ENCODE assay signal across 8 mouse cellular contexts in genomic region chr19:28974862-28975611, GRCm38 (mm10). TPM values are rescaled to one million over a fixed set of nuclear protein-coding genes. Genes with fewer than 3 reads are reported as not detected.
DNase-seq lines count a peak whose midpoint lies in the region; ATAC-seq and TF ChIP-seq lines count a peak whose summit lies in the region.

No protein-coding gene starts in this region.

- H3K36me3 ChIP-seq in E14TG2a.4 (ENCODE audit: insufficient read depth, low read length) = no peaks in the 10 kb centered on the region
- H3K36me3 ChIP-seq in forebrain, embryonic 15.5 days = no peaks in the 10 kb centered on the region
- H3K36me3 ChIP-seq in liver, postnatal 0 days (replicated peaks; ENCODE audit: insufficient read depth, low read length) = no peaks in the 10 kb centered on the region
- H3K36me3 ChIP-seq in neural tube, embryonic 15.5 days = no peaks in the 10 kb centered on the region

- no peaks in the 10 kb centered on the region for H3K9me3 ChIP-seq in E14TG2a.4 (ENCODE audit: low read length)
- no peaks in the 10 kb centered on the region for H3K9me3 ChIP-seq in forebrain, embryonic 15.5 days
- no peaks in the 10 kb centered on the region for H3K9me3 ChIP-seq in liver, postnatal 0 days (ENCODE audit: low read length)
- no peaks in the 10 kb centered on the region for H3K9me3 ChIP-seq in neural tube, embryonic 15.5 days (replicated peaks)

- no peak overlapping the region for H3K27ac ChIP-seq in forebrain, embryonic 15.5 days (replicated peaks)
- no peak overlapping the region for H3K27ac ChIP-seq in liver, postnatal 0 days (ENCODE audit: low read depth)
- H3K27ac ChIP-seq in neural tube, embryonic 15.5 days (replicated peaks) = no peak overlapping the region; the same call in 1 of the 2 replicates

- peaks cover 18% of the 10 kb centered on the region for H3K27me3 ChIP-seq in E14TG2a.4 (ENCODE audit: insufficient read depth, low read length)
- H3K27me3 ChIP-seq in forebrain, embryonic 15.5 days = no peaks in the 10 kb centered on the region
- H3K27me3 ChIP-seq in liver, postnatal 0 days (ENCODE audit: insufficient read depth, low read length) = peaks cover 7% of the 10 kb centered on the region; the same call in 1 of the 2 replicates
- H3K27me3 ChIP-seq in neural tube, embryonic 15.5 days (replicated peaks) = no peaks in the 10 kb centered on the region

- 16% methylated on average over 35 of the region's 35 CpGs for WGBS in forebrain, embryonic 15.5 days
- WGBS in liver, postnatal 0 days (ENCODE audit: insufficient replicate concordance) = 24% methylated on average over 35 of the region's 35 CpGs
- WGBS in neural tube, embryonic 15.5 days = 16% methylated on average over 35 of the region's 35 CpGs

- H3K4me1 ChIP-seq in E14TG2a.4 (replicated peaks; ENCODE audit: low read depth, low read length) = peaks cover 13% of the 10 kb centered on the region
- peaks cover 4% of the 10 kb centered on the region for H3K4me1 ChIP-seq in forebrain, embryonic 15.5 days
- peaks cover 5% of the 10 kb centered on the region; the same call in 1 of the 2 replicates for H3K4me1 ChIP-seq in liver, postnatal 0 days (ENCODE audit: insufficient read depth)
- peaks cover 8% of the 10 kb centered on the region; the same call in 1 of the 2 replicates for H3K4me1 ChIP-seq in neural tube, embryonic 15.5 days

- intact Hi-C loops in heart, postnatal 25 days (cut with DNase I) = loop anchor here (1.0 to 5.0 kb wide), 2 partner anchors 277 to 380 kb away; partner anchors contain the start of gene Jak2

- peak; percentile 63 for DNase-seq in cerebellum, adult 11 months
- peak; percentile 36 for DNase-seq in heart, postnatal 25 days (ENCODE audit: low spot score)
- peak; percentile 87 for DNase-seq in layer of hippocampus, adult 11-12 months (ENCODE audit: low spot score)
- peak; percentile 87 for DNase-seq in liver, postnatal 0 days
- peak; percentile 73 for DNase-seq in testis, postnatal 14 days (ENCODE audit: low spot score)

- H3K4me3 ChIP-seq in E14TG2a.4 (replicated peaks; ENCODE audit: low read length) = peak overlapping the region; percentile 75
- peak overlapping the region; percentile 41 for H3K4me3 ChIP-seq in forebrain, embryonic 15.5 days
- peak overlapping the region; percentile 33 for H3K4me3 ChIP-seq in liver, postnatal 0 days (ENCODE audit: low read depth, low read length)
- peak overlapping the region; percentile 45 for H3K4me3 ChIP-seq in neural tube, embryonic 15.5 days (replicated peaks)

- TF ChIP-seq CTCF in E14TG2a.4 (conservative IDR thresholded peaks at IDR 0.05; ENCODE audit: low read length) = peak; percentile 56
- peak; percentile 91 for TF ChIP-seq CTCF in liver, postnatal 0 days (IDR thresholded peaks at IDR 0.05; ENCODE audit: low read depth)

- ATAC-seq in forebrain, embryonic 15.5 days (replicated peaks) = peak; percentile 90
- ATAC-seq in liver, postnatal 0 days = peak; percentile 75
- ATAC-seq in neural tube, embryonic 15.5 days (ENCODE audit: low FRiP score) = peak; percentile 87

- no peak for TF ChIP-seq EP300 in liver, postnatal 0 days (IDR thresholded peaks at IDR 0.05; ENCODE audit: low read depth)

- H3K4me2 ChIP-seq in forebrain, embryonic 15.5 days (replicated peaks) = peak overlapping the region; percentile 71
- H3K4me2 ChIP-seq in liver, postnatal 0 days (ENCODE audit: low read depth, low read length) = peak overlapping the region; percentile 84
- peak overlapping the region; percentile 76 for H3K4me2 ChIP-seq in neural tube, embryonic 15.5 days

- peak overlapping the region; percentile 44 for H3K9ac ChIP-seq in forebrain, embryonic 15.5 days (replicated peaks)
- no peak overlapping the region; the same call in 1 of the 2 replicates for H3K9ac ChIP-seq in liver, postnatal 0 days (replicated peaks)
- peak overlapping the region; percentile 54 for H3K9ac ChIP-seq in neural tube, embryonic 15.5 days (replicated peaks)

RNA-seq across cellular contexts. Expression of gene 4430402I18Rik, which starts 7.4 kb away (rescaled TPM):
- 2.4 TPM in 2 replicates for polyA plus RNA-seq in forebrain, embryonic 15.5 days (2015; fragmentation: Nextera tagmentation; extraction: Ambion mirVana)
- total RNA-seq in heart, postnatal 25 days (2021) = 10 to 100 TPM; 20.9 to 25.4 TPM
- 8.1 and 10.9 TPM in 2 replicates for polyA plus RNA-seq in liver, postnatal 0 days (2015; fragmentation: Nextera tagmentation; extraction: Ambion mirVana)
- polyA plus RNA-seq in neural tube, embryonic 15.5 days (2015; fragmentation: Nextera tagmentation; extraction: Ambion mirVana) = 0.78 and 0.96 TPM in 2 replicates

RNA-seq across cellular contexts. Expression of gene Plpp6, which starts 11.3 kb away (rescaled TPM):
- polyA plus RNA-seq in forebrain, embryonic 15.5 days (2015; fragmentation: Nextera tagmentation; extraction: Ambion mirVana) = 8.4 and 8.8 TPM in 2 replicates
- 1 to 10 TPM; 5.9 to 6.8 TPM for total RNA-seq in heart, postnatal 25 days (2021)
- 4.7 and 5.7 TPM in 2 replicates for polyA plus RNA-seq in liver, postnatal 0 days (2015; fragmentation: Nextera tagmentation; extraction: Ambion mirVana)
- 12.0 and 12.6 TPM in 2 replicates for polyA plus RNA-seq in neural tube, embryonic 15.5 days (2015; fragmentation: Nextera tagmentation; extraction: Ambion mirVana)

RNA-seq across cellular contexts. Expression of gene Cdc37l1, which starts 15.1 kb away (rescaled TPM):
- 55.8 and 58.1 TPM in 2 replicates for polyA plus RNA-seq in forebrain, embryonic 15.5 days (2015; fragmentation: Nextera tagmentation; extraction: Ambion mirVana)
- 10 to 100 TPM; 58.5 to 64.7 TPM for total RNA-seq in heart, postnatal 25 days (2021)
- 10.0 and 10.2 TPM in 2 replicates for polyA plus RNA-seq in liver, postnatal 0 days (2015; fragmentation: Nextera tagmentation; extraction: Ambion mirVana)
- 44.0 and 46.7 TPM in 2 replicates for polyA plus RNA-seq in neural tube, embryonic 15.5 days (2015; fragmentation: Nextera tagmentation; extraction: Ambion mirVana)

Comparison
In these comparisons a context has a peak if more than half of its experiments do, and no peak if none do; other contexts are left out.
1. DNase-seq: peak in every context shown above with its lines; median percentile 87 in layer of hippocampus, adult 11-12 months; 87 in liver, postnatal 0 days; 73 in testis, postnatal 14 days; 63 in cerebellum, adult 11 months; 36 in heart, postnatal 25 days.